Mouse (Mus musculus) hindbrain, embryonic 16.5 days (tissue): ENCODE measurements around the gene Hcn4. TPM values are rescaled to one million over a fixed set of nuclear protein-coding genes. Genes with fewer than 3 reads are reported as not detected.

ENCODE experiments used
- ATAC-seq: fragments of 200-750 bp; cut with Nextera tagmentation; 2 replicates; pipeline ENCODE4 v1.8.0; 2017; ENCODE audit warnings: moderate TSS enrichment, moderate library complexity
- H3K27ac ChIP-seq: fragments of 300-500 bp; sonication (generic); 2 replicates; pipeline ENCODE4 v1.5.1; 2014; ENCODE audit warnings: low read depth, mild to moderate bottlenecking, control low read depth, low read length, moderate library complexity
- H3K27me3 ChIP-seq: fragments of 300-500 bp; sonication (generic); replicated peaks from 2 replicates; pipeline ENCODE4 v1.6.1; 2014; ENCODE audit warnings: low read length; ENCODE audit not compliant: control insufficient read depth, insufficient read depth
- H3K36me3 ChIP-seq: fragments of 300-500 bp; sonication (generic); 2 replicates; pipeline ENCODE4 v1.6.1; 2014; ENCODE audit warnings: mild to moderate bottlenecking, low read length, moderate library complexity, mixed read lengths; ENCODE audit not compliant: control insufficient read depth, insufficient read depth
- H3K4me1 ChIP-seq: fragments of 300-500 bp; sonication (generic); 2 replicates; pipeline ENCODE4 v1.6.1; 2014; ENCODE audit warnings: low read depth, low read length; ENCODE audit not compliant: control insufficient read depth, insufficient read depth
- H3K4me2 ChIP-seq: fragments of 300-500 bp; sonication (generic); 2 replicates; pipeline ENCODE4 v1.6.1; 2014; ENCODE audit warnings: mild to moderate bottlenecking, low read length, control low read depth, moderate library complexity
- H3K4me3 ChIP-seq: fragments of 300-500 bp; sonication (generic); 2 replicates; pipeline ENCODE4 v1.5.1; 2014; ENCODE audit warnings: mild to moderate bottlenecking, low read length, control low read depth, moderate library complexity
- H3K9ac ChIP-seq: fragments of 300-500 bp; sonication (generic); 2 replicates; pipeline ENCODE4 v1.6.1; 2014; ENCODE audit warnings: low read depth, mild to moderate bottlenecking, control low read depth, low read length, moderate library complexity
- H3K9me3 ChIP-seq: fragments of 300-500 bp; sonication (generic); 2 replicates; pipeline ENCODE4 v1.6.1; 2014; ENCODE audit warnings: mild to moderate bottlenecking, low read length, moderate library complexity; ENCODE audit not compliant: control insufficient read depth
- WGBS: fragments of 180-500 bp; shearing (Covaris S2); extraction: QIAGEN DNeasy Blood & Tissue Kit; methylation state at CpG from one replicate; pipeline ENCODE4 v1.1.7; 2014; 5-methylcytosine and 5-hydroxymethylcytosine counted together
- polyA plus RNA-seq: library from polyadenylated mRNA; unstranded; fragments of >200 nt; fragmentation: Nextera tagmentation; extraction: Ambion mirVana; gene quantifications from 2 replicates; pipeline ENCODE4 v1.2.1, GENCODE M21; 2015

The Hcn4 gene
- polyA plus RNA-seq, 1 experiment from 2014 or later = 3.5 TPM

- H3K27me3 ChIP-seq = no peaks in the 10 kb centered on the region
- H3K4me2 ChIP-seq = no peak overlapping the region
- no peaks in the 10 kb centered on the region for H3K4me1 ChIP-seq
- no peaks in the 10 kb centered on the region for H3K9me3 ChIP-seq
- ATAC-seq = no peak
- WGBS = 74% methylated on average over 5 of the region's 5 CpGs
- no peak overlapping the region for H3K9ac ChIP-seq
- H3K4me3 ChIP-seq = no peak overlapping the region
- no peaks in the 10 kb centered on the region for H3K36me3 ChIP-seq
- H3K27ac ChIP-seq = no peak overlapping the region
Measured at GRCm38 (mm10) chr9:58838504-58838903, 15.3 kb downstream of the Hcn4 start.

GRCm38 (mm10) chr9:58841655-58842054 is 18.4 kb downstream of the Hcn4 start:
- no peaks in the 10 kb centered on the region for H3K36me3 ChIP-seq
- H3K4me2 ChIP-seq = no peak overlapping the region
- no peaks in the 10 kb centered on the region for H3K4me1 ChIP-seq
- 39% methylated on average over 6 of the region's 6 CpGs for WGBS
- H3K9ac ChIP-seq = no peak overlapping the region
- H3K27me3 ChIP-seq = no peaks in the 10 kb centered on the region
- H3K27ac ChIP-seq = no peak overlapping the region
- H3K9me3 ChIP-seq = no peaks in the 10 kb centered on the region
- H3K4me3 ChIP-seq = no peak overlapping the region
- no peak for ATAC-seq

GRCm38 (mm10) chr9:58844597-58844996 is 21.4 kb downstream of the Hcn4 start:
- Histone ChIP-seq H3K4me2 (no peak overlapping the region), H3K4me1 (peaks cover 2% of the 10 kb centered on the region), H3K27me3 (no peaks in the 10 kb centered on the region), H3K9ac (no peak overlapping the region), H3K9me3 (no peaks in the 10 kb centered on the region), H3K4me3 (no peak overlapping the region), H3K27ac (no peak overlapping the region), H3K36me3 (no peaks in the 10 kb centered on the region)
- ATAC-seq = no peak
- 89% methylated on average over 3 of the region's 3 CpGs for WGBS

GRCm38 (mm10) chr9:58847008-58847407 is 23.8 kb downstream of the Hcn4 start:
- Histone ChIP-seq H3K27ac (no peak overlapping the region), H3K36me3 (no peaks in the 10 kb centered on the region), H3K9ac (no peak overlapping the region), H3K27me3 (no peaks in the 10 kb centered on the region), H3K4me1 (peaks cover 8% of the 10 kb centered on the region), H3K4me3 (no peak overlapping the region), H3K4me2 (no peak overlapping the region), H3K9me3 (no peaks in the 10 kb centered on the region)
- ATAC-seq = no peak
- WGBS = 58% methylated on average over 3 of the region's 3 CpGs

- Histone ChIP-seq H3K27me3 (no peaks in the 10 kb centered on the region), H3K9ac (no peak overlapping the region), H3K27ac (no peak overlapping the region), H3K4me3 (no peak overlapping the region), H3K4me1 (peaks cover 8% of the 10 kb centered on the region), H3K36me3 (no peaks in the 10 kb centered on the region), H3K4me2 (no peak overlapping the region), H3K9me3 (no peaks in the 10 kb centered on the region)
- WGBS = 74% methylated on average over 7 of the region's 7 CpGs
- ATAC-seq = no peak
Measured at GRCm38 (mm10) chr9:58847676-58848075, 24.5 kb downstream of the Hcn4 start.

- no peak overlapping the region for H3K9ac ChIP-seq
- WGBS = 18% methylated on average over 13 of the region's 13 CpGs
Measured at GRCm38 (mm10) chr9:58849576-58850315, 26.5 kb downstream of the Hcn4 start.

GRCm38 (mm10) chr9:58854931-58855330 is 31.7 kb downstream of the Hcn4 start:
- Histone ChIP-seq H3K36me3 (peaks cover 7% of the 10 kb centered on the region; the same call in 1 of the 2 replicates), H3K9me3 (no peaks in the 10 kb centered on the region), H3K9ac (no peak overlapping the region), H3K4me1 (peaks cover 3% of the 10 kb centered on the region), H3K27ac (no peak overlapping the region), H3K27me3 (no peaks in the 10 kb centered on the region), H3K4me3 (no peak overlapping the region), H3K4me2 (no peak overlapping the region)
- ATAC-seq = no peak
- 31% methylated on average over 3 of the region's 3 CpGs for WGBS

More at GRCm38 (mm10) chr9:58849576-58850315, 26.5 kb downstream of the Hcn4 start:
- Histone ChIP-seq H3K4me2 (no peak overlapping the region), H3K4me3 (no peak overlapping the region), H3K36me3 (no peaks in the 10 kb centered on the region), H3K4me1 (peaks cover 8% of the 10 kb centered on the region), H3K9me3 (no peaks in the 10 kb centered on the region), H3K27me3 (no peaks in the 10 kb centered on the region), H3K27ac (0 out of 2 replicates have a peak overlapping the region, but pooled peaks have one; percentile 14)
- ATAC-seq = no peak

- H3K27me3 ChIP-seq = no peaks in the 10 kb centered on the region
- ATAC-seq = no peak
- WGBS = 34% methylated on average over 30 of the region's 30 CpGs
- H3K4me1 ChIP-seq = peaks cover 8% of the 10 kb centered on the region; the same call in 1 of the 2 replicates
- peak overlapping the region; percentile 29; the same call in 1 of the 2 replicates for H3K4me2 ChIP-seq
- H3K27ac ChIP-seq = no peak overlapping the region
- 0 out of 2 replicates have a peak overlapping the region, but pooled peaks have one; percentile 20 for H3K9ac ChIP-seq
- no peaks in the 10 kb centered on the region for H3K9me3 ChIP-seq
- H3K36me3 ChIP-seq = peaks cover 7% of the 10 kb centered on the region; the same call in 1 of the 2 replicates
- H3K4me3 ChIP-seq = no peak overlapping the region
Measured at GRCm38 (mm10) chr9:58859080-58859635, 35.9 kb downstream of the Hcn4 start.

GRCm38 (mm10) chr9:58863826-58864225 is 40.6 kb downstream of the Hcn4 start:
- peaks cover 8% of the 10 kb centered on the region; the same call in 1 of the 2 replicates for H3K4me1 ChIP-seq
- H3K9me3 ChIP-seq = no peaks in the 10 kb centered on the region
- ATAC-seq = peak; percentile 34; the same call in 1 of the 2 replicates
- no peak overlapping the region for H3K9ac ChIP-seq
- no peaks in the 10 kb centered on the region for H3K27me3 ChIP-seq
- H3K4me2 ChIP-seq = no peak overlapping the region
- H3K27ac ChIP-seq = no peak overlapping the region; the same call in 1 of the 2 replicates
- H3K36me3 ChIP-seq = 0 out of 2 replicates have a peak, but pooled peaks cover 2% of the 10 kb centered on the region
- no peak overlapping the region for H3K4me3 ChIP-seq
- WGBS = 24% methylated on average over 7 of the region's 7 CpGs
